Mouse (Mus musculus) urinary bladder, adult 2 months (tissue): ENCODE data around the gene Fbf1. TPM values are rescaled to one million over a fixed set of nuclear protein-coding genes. Genes with fewer than 3 reads are reported as not detected.
A peak's percentile ranks its signal among the peaks of the same experiment; 100 is the strongest.

Experiments used
- DNase-seq: peaks from one replicate; pipeline ENCODE4 v3.0.0; 2022; ENCODE audit warnings: low spot score
- polyA plus RNA-seq: library from polyadenylated mRNA; depleted of rRNA; stranded (reverse); fragments of >200 nt; gene quantifications from 2 replicates; pipeline ENCODE4 v1.2.3, GENCODE M21; 2012; rRNA removed

The Fbf1 gene
- polyA plus RNA-seq: 46.8 and 47.7 TPM in 2 replicates

DNA sequence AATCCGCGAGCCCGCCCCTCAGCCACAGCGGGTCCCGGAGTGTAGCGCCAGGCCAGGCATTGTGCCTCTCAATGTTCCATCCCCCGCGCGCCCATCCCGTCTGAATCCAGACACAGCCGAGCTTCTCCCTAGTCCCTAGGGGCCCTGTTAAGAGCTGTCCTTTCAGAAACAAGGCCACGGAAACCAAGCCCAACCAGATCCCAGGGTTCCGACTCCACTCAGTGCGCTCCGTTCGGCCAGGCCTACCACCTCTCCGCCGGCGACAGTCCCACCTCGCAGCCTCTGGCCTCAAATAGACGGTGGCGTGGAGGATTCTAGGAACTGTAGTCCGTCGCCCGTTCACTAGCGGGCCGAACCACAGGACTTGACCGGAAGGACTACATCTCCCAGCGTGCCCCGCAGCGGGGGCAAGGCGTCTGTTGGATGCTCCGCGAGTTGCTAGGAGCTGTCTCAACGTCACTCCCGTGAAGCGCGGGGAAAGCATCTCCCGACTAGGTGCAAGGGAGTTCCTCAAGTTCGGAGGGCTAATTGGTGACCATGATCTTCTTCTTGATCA, at the start of gene Fbf1:
Gene Fbf1, minus strand, starts transcription at position 283 of the 556 bp plus-strand sequence.
- DNase-seq: peak; percentile 80

- no peak for DNase-seq
These were observed 48.6 kb upstream of the Fbf1 start for GRCm38 (mm10) chr11:116216549-116216948.

DNA sequence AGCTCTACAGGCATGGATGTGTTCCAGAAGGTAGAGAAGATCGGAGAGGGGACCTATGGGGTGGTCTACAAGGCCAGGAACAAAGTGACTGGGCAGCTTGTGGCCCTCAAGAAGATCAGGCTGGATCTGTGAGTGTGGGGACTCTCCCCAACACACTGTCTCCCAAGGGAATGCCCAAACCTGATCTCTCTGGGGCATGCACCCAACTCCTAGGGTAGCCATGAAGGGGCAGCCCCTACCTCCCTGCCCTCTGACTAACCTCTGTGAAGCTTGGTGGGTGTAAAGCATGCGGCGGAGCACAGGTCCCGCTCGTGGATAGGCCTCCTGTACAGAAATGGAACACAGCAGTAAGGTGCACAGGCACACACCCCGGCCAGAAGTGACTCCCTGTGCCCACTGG, 48.0 kb upstream of the Fbf1 start:
- DNase-seq: no peak

- DNase-seq: no peak
These were observed 47.2 kb upstream of the Fbf1 start for GRCm38 (mm10) chr11:116215181-116215580.

GRCm38 (mm10) chr11:116213877-116214510, 46.0 kb upstream of the Fbf1 start:
- DNase-seq: no peak

DNA sequence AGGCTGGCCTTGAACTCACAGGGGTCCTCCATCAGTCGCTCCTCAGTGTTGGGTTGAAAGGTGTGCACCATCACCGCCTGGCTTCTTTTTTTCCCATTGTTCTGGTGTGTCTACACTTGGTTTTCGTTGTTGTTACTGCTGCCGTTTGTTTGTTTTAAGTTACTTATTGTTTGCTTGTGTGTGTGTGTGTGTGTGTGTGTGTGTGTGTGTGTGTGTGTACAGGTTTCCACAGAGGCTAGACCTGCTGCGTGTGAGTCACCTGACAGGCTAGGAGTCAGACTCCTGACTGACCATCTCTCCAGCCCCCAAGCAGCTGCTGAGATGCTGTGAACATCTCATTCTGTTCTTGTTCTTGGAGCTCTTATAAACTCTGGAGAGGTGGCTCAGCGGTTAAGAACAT, 44.9 kb upstream of the Fbf1 start:
- DNase-seq: no peak

GRCm38 (mm10) chr11:116210696-116211095, 42.7 kb upstream of the Fbf1 start:
- DNase-seq: no peak

GRCm38 (mm10) chr11:116209257-116209656, 41.3 kb upstream of the Fbf1 start:
- no peak for DNase-seq

GRCm38 (mm10) chr11:116208660-116209059, 40.7 kb upstream of the Fbf1 start:
- no peak for DNase-seq

- no peak for DNase-seq
These were observed 38.7 kb upstream of the Fbf1 start for GRCm38 (mm10) chr11:116206678-116207077.

DNA sequence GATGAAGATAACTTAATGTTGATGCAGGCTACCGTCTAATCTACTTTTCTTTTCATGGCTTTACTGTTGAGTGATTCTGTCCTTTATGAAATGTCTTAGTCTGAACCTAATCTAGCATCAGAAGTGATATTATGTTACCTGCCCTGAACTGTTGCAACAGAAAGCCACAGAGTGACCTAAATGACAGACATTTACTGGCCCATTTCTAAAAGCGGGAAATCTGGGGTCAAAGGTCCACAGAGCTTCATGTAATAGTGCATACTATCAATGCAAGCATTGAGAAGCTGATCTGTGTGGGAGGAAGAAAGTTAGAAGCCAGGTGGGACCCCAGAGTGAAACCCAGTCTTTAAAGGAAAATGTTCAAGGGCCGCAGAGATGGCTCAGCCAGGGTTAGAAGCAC, 35.2 kb upstream of the Fbf1 start:
- no peak for DNase-seq

GRCm38 (mm10) chr11:116201151-116201550, 33.2 kb upstream of the Fbf1 start:
- DNase-seq: no peak

GRCm38 (mm10) chr11:116198639-116199531, 30.9 kb upstream of the Fbf1 start, which contains the start of the genes Ten1 and Acox1:
Ten1 (plus strand) TSS chr11:116198855.
Acox1 (minus strand) TSS chr11:116199045.
- peak; percentile 96 for DNase-seq

DNA sequence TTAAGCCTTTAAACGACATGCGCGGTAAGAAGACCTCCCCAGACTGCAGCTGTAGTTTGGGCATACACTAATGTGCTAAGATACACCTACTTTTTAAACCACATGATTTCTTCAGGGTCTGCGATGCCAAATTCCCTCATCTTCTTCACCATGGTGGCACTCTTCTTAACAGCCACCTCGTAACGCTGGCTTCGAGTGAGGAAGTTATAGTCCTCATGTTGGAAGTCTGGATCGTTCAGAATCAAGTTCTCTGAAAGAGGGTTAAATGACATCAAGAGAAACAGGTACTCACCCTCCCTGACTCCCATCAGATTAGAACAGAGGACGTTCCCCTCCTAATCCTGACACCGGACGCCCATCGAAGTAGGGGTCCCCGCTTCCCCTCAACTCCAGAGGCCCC, 30.2 kb upstream of the Fbf1 start:
- no peak for DNase-seq

DNA sequence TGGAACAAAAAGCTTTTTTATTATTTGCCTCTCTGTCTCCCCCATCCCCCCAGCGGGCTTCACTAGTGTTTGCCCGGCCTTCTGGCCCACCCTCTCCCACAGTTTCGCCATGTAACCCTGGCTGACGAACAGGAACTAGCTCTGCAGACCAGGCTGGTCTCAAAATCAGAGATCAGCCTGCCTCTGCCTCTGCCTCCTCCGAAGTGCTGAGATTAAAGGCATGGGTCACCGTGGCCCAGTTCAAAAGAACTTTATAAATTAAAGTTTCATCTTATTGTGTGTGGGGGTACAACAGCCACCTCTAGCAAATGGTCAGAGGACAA, 29.6 kb upstream of the Fbf1 start:
- no peak for DNase-seq

GRCm38 (mm10) chr11:116196866-116197583, 29.1 kb upstream of the Fbf1 start:
- DNase-seq: no peak

DNA sequence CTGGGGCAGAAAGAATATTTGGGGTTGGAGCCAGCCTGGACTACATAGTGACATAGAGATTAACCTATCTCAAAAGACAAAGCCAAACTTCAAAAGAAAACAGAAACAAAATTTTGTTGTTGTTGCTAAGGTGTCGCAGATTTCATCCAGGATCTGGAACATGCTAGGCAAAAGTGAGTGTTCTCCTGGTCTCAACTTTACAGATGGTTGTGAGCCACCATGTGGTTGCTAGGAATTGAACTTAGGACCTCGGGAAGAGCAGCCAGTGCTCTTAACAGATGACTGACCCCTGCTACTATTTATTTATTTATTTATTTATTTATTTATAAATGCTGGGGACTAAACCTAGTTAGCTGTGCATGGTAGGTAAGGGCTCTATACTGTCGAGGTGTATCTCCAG, 28.4 kb upstream of the Fbf1 start:
- no peak for DNase-seq

DNA sequence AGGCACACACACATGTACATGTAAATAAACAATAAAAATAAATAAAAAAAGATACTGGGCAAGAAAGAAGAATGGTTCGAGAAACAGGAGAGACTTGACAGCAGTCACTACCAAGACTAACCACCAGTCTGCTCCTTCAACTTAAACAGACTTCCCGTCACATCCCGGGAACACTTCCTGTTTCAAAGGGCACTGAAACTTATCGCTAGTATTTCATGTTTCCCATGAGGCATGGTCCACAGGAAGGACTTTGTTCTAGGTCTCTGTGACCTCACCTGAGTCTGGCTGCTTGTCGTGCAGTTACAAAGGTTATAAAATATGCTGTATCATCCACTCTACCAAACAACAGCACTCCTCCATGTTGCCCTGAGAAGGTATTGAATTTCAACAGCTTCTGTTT, 27.3 kb upstream of the Fbf1 start:
- no peak for DNase-seq

GRCm38 (mm10) chr11:116194619-116195018, 26.7 kb upstream of the Fbf1 start:
- no peak for DNase-seq

- no peak for DNase-seq
These were observed 19.4 kb upstream of the Fbf1 start for GRCm38 (mm10) chr11:116187226-116187930.

GRCm38 (mm10) chr11:116186360-116186759, 18.4 kb upstream of the Fbf1 start:
- no peak for DNase-seq

DNA sequence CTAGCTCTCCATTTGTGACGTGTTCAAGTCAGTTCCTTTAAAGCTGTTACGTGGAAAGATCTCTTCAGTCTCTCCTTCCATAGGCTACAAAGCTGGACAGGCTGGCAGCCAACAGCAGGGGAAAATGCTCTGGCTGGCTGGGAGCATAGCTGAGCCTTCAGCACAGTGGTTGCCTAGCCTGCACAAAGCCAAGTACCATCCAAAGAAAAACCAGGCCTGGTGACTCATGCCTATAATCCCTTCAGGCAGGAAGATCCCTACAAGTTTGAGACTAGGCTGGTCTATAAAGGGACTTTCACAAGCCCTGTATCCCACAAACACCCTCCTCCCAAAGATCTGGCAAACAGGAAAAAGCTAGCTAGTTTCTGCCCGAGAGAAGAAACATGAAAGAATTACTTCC, 17.9 kb upstream of the Fbf1 start:
- no peak for DNase-seq
